Mouse (Mus musculus) G1E (cell line): ENCODE data around the gene Stard3. TPM values are rescaled to one million over a fixed set of nuclear protein-coding genes. Genes with fewer than 3 reads are reported as not detected.
A peak's percentile ranks its signal among the peaks of the same experiment; 100 is the strongest.

Experiments used
- ATAC-seq: 2 replicates; pipeline ENCODE4 v1.8.0; 2016; ENCODE audit warnings: mild to moderate bottlenecking; ENCODE audit not compliant: insufficient number of reproducible peaks, poor library complexity, low FRiP score, severe bottlenecking; ENCODE audit errors: extremely low read depth
- DNase-seq: peaks from one replicate; pipeline ENCODE4 v3.0.0; 2012; ENCODE audit warnings: low spot score
- H3K27me3 ChIP-seq: 2 replicates; pipeline ENCODE4 v1.6.1; 2012; ENCODE audit warnings: mild to moderate bottlenecking, low read length, inconsistent platforms; ENCODE audit not compliant: insufficient read depth
- H3K36me3 ChIP-seq: replicated peaks from 2 replicates; pipeline ENCODE3; 2012; ENCODE audit warnings: mild to moderate bottlenecking, inconsistent platforms
- H3K4me1 ChIP-seq: 2 replicates; pipeline ENCODE4 v1.6.1; 2012; ENCODE audit warnings: low read depth, low read length, inconsistent platforms, mixed read lengths; ENCODE audit not compliant: insufficient read depth
- H3K4me3 ChIP-seq: 2 replicates; pipeline ENCODE4 v1.5.1; 2012; ENCODE audit warnings: low read depth, mild to moderate bottlenecking, inconsistent platforms, low read length, moderate library complexity, mixed read lengths
- H3K9me3 ChIP-seq: replicated peaks from 2 replicates; pipeline ENCODE4 v1.6.1; 2012; ENCODE audit warnings: inconsistent platforms
- CTCF ChIP-seq: IDR thresholded peaks from 2 replicates; pipeline ENCODE4 v1.5.1; 2012; ENCODE audit warnings: low read depth, low read length, inconsistent platforms, mixed read lengths
- GATA1 ChIP-seq: IDR thresholded peaks from 2 replicates; pipeline ENCODE4 v1.6.1; 2012; ENCODE audit warnings: borderline replicate concordance, low read length, inconsistent platforms, mixed read lengths
- GATA2 ChIP-seq: IDR thresholded peaks from 2 replicates; pipeline ENCODE4 v1.6.1; 2012; ENCODE audit warnings: low read depth, low read length, inconsistent platforms, borderline replicate concordance
- POLR2AphosphoS5 ChIP-seq: IDR thresholded peaks from 2 replicates; pipeline ENCODE4 v1.6.1; 2012; ENCODE audit warnings: low read depth, low read length, inconsistent platforms; ENCODE audit not compliant: insufficient replicate concordance
- TAL1 ChIP-seq: conservative IDR thresholded peaks from 2 replicates; pipeline ENCODE4 v1.6.1; 2012; ENCODE audit warnings: low read depth, low read length, inconsistent platforms, mixed read lengths
- polyA plus RNA-seq: library from polyadenylated mRNA; stranded (reverse); fragments of >175 nt; gene quantifications from 2 replicates; pipeline ENCODE4 v1.2.3, GENCODE M21; 2012
- total RNA-seq, 2 experiments: library from RNA; stranded (forward) in 1 of 2; stranded (reverse) in 1 of 2; fragments of 200-1000 nt in 1 of 2; fragments of >200 nt in 1 of 2; fragmentation: Nextera tagmentation in 1 of 2; gene quantifications; 2 replicates each; pipeline ENCODE4 v1.2.3; 2014 to 2017

The Stard3 gene
- total and polyA plus RNA-seq, 3 experiments, result 10.9 to 22.9 (median 18.5) TPM

DNA sequence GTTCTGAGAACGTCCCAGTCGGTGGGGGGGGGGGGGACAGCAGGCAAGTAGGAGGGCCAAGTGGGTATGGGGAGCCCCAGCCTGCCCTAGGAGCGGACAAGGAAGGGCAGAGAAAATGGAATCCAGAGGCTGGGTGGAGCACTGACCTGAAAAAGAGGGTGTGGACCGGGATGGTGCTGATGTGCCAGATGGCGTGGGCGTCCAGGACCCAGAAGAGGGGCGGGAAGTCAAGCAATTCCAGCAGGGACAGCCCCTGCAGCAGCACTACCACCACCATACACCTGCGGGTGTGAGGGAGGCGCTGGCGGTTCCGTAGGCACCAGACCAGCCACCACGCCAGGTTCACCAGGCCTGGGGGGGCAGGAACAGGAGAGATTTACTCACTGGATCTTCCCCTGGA, 32.0 kb downstream of the Stard3 start:
- H3K4me1 ChIP-seq, result peaks cover 56% of the 10 kb centered on the region

DNA sequence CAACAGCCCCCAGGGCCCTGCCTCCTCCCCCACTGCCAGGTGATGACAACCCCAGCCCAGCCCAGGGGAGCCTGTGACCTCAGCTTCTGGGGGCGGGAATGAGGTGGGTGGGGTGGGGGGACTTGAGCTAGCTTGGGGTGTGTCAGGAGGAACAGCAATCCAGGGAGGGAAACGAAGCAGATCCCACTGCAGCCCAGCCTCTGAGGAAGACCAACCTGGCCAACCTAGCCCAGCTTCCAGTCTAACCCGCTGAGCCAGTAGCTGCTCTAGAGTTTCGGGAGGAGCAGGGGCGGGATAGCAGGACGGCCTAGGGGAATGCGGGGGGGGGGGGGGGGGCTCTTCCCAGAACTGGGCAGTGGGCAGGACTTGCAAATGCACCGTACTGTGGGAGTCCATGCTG, 33.9 kb downstream of the Stard3 start:
- no peak for DNase-seq
- Histone ChIP-seq H3K9me3 (no peaks in the 10 kb centered on the region), H3K4me1 (peaks cover 54% of the 10 kb centered on the region), H3K27me3 (peaks cover 22% of the 10 kb centered on the region), H3K36me3 (peaks cover 16% of the 10 kb centered on the region), H3K4me3 (no peak overlapping the region; the same call in 1 of the 2 replicates)
- no peak for ATAC-seq
- TF ChIP-seq GATA1, result no peak
- no peak for TF ChIP-seq POLR2AphosphoS5
- no peak for TF ChIP-seq CTCF
- TF ChIP-seq GATA2, result no peak
- TF ChIP-seq TAL1, result no peak

More for the DNA sequence above, 32.0 kb downstream of the Stard3 start:
- DNase-seq (no peak), ATAC-seq (no peak)
- Histone ChIP-seq H3K9me3 (no peaks in the 10 kb centered on the region), H3K4me3 (no peak overlapping the region), H3K36me3 (peaks cover 2% of the 10 kb centered on the region), H3K27me3 (peaks cover 39% of the 10 kb centered on the region)
- TF ChIP-seq POLR2AphosphoS5 (no peak), GATA1 (no peak), TAL1 (no peak), GATA2 (no peak)

DNA sequence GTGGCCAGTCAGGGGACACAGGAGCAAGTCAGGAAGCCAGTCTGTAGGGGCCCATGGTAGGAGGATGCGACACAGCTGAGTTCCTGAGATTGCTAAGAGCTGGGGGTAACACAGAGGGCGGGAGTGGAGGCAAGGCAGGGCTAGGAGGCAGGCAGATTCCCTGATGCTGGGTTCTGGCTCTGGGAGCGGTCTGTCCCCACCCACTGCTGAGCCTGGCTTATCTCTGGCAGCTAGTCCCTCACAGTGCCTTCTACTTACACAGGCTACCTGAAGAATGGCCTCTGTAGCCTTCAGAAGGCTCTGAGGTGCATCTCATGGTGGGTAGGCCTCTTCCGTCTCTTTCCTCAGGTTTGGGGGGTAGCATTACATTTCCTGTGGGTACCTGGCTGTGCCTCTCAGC, 34.5 kb downstream of the Stard3 start:
- Histone ChIP-seq H3K9me3 (no peaks in the 10 kb centered on the region), H3K27me3 (peaks cover 16% of the 10 kb centered on the region), H3K4me1 (peaks cover 54% of the 10 kb centered on the region), H3K36me3 (peaks cover 22% of the 10 kb centered on the region), H3K4me3 (peak overlapping the region; percentile 49; the same call in 1 of the 2 replicates)
- ATAC-seq, result no peak
- no peak for TF ChIP-seq POLR2AphosphoS5
- TF ChIP-seq GATA1, result no peak
- no peak for TF ChIP-seq GATA2
- TF ChIP-seq CTCF, result no peak
- TF ChIP-seq TAL1, result no peak
- no peak for DNase-seq

DNA sequence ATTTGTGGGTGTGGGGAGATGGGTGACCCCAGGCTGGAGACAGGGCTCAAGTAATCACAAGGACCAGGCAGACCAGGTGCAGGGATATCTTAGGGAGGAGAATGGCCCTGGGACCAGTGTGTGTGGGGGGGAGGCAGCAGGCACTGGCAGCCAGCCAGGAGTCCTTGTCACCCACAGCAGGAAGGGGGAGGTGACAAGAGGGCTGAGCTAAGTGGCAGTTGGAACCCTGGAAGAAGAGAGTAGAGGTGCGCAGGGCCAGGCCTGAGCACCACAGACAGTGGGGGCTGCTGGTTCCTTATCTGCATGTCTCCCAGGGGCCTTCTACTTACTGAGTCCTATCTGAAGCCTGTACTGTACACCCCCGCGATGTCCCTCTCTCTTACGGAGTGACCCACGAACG, 35.1 kb downstream of the Stard3 start:
- peak; percentile 79 for DNase-seq
- peak overlapping the region; percentile 47; the same call in 1 of the 2 replicates for H3K4me3 ChIP-seq

DNA sequence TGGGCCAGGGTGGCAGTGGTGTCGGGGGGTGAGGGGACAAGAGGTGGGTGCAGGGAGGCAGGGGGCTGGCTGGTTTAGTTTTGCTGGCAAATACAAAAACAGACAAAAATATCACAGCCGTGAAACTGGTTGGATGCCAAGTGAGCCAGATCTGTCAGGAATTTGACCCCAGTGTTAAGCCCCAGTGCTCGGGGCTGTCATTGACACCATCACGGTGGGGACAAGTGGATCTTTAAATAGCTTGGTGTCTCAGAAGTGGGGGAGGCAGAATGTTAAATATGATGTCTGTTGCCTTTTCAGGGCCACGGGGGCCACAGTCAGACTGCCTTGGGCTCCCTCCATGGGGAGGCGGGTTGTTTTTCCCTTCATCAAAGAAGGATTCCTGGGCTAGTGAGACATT, 36.1 kb downstream of the Stard3 start:
- no peak overlapping the region for H3K4me3 ChIP-seq
- peaks cover 34% of the 10 kb centered on the region for H3K36me3 ChIP-seq
- H3K4me1 ChIP-seq, result peaks cover 53% of the 10 kb centered on the region
- ATAC-seq, result no peak
- H3K27me3 ChIP-seq, result peaks cover 9% of the 10 kb centered on the region; the same call in 1 of the 2 replicates
- no peak for TF ChIP-seq POLR2AphosphoS5
- no peak for TF ChIP-seq CTCF
- no peak for TF ChIP-seq GATA2
- no peak for TF ChIP-seq TAL1
- TF ChIP-seq GATA1, result no peak
- no peak for DNase-seq
- H3K9me3 ChIP-seq, result no peaks in the 10 kb centered on the region

More for the DNA sequence above, 35.1 kb downstream of the Stard3 start:
- TF ChIP-seq TAL1 (no peak), GATA2 (no peak), POLR2AphosphoS5 (no peak), CTCF (no peak)
- peak; percentile 61 for ATAC-seq
- peaks cover 28% of the 10 kb centered on the region for H3K36me3 ChIP-seq
- no peaks in the 10 kb centered on the region for H3K9me3 ChIP-seq
- H3K27me3 ChIP-seq, result peaks cover 10% of the 10 kb centered on the region; the same call in 1 of the 2 replicates
- H3K4me1 ChIP-seq, result peaks cover 53% of the 10 kb centered on the region

DNA sequence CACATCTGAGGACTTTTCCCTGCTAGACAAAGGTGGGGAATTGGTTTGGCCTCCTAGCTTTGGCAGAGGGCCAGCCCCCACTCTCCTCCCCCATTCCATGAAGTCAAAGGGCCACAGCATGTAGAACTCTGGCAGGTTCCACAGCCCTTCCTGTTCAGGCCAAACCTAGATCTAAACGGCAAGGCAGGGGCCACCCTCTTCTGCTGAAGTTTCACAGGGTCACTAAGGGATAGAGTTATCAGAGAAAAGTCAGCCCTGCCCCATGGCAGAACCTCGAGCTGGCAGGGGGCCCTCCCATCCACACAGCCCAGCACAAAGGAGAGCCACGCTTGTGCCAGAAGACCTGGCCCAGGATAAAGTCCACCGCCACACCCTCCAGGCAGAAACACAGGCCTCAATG, 36.9 kb downstream of the Stard3 start:
- Histone ChIP-seq H3K27me3 (peaks cover 9% of the 10 kb centered on the region; the same call in 1 of the 2 replicates), H3K9me3 (no peaks in the 10 kb centered on the region), H3K4me1 (peaks cover 60% of the 10 kb centered on the region), H3K36me3 (peaks cover 34% of the 10 kb centered on the region), H3K4me3 (no peak overlapping the region)
- DNase-seq (no peak), ATAC-seq (no peak)
- TF ChIP-seq GATA1 (no peak), TAL1 (no peak), CTCF (no peak), GATA2 (no peak), POLR2AphosphoS5 (no peak)

DNA sequence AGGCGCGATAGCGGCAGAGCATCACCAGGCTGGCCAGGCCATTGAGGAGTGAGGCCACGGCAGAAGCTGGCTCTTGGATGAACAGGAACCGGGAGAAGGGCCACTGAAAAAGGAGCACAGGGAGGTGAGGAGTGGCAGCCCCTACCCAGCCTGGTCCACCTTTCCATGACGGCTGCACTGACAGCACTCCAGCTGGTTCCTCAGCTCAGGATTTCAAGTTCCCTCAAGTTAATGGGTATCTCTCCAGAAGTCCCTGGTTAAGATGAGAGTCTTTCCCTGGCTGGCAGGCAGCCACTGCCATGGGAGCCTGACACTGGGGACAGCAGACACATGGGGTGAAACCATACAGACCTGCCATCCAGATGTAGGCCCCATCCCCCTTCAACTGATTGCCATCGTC, 39.8 kb downstream of the Stard3 start:
- no peaks in the 10 kb centered on the region for H3K27me3 ChIP-seq
- no peaks in the 10 kb centered on the region for H3K9me3 ChIP-seq
- no peak for DNase-seq
- H3K4me3 ChIP-seq, result no peak overlapping the region
- peaks cover 34% of the 10 kb centered on the region for H3K36me3 ChIP-seq
- peaks cover 47% of the 10 kb centered on the region for H3K4me1 ChIP-seq
- TF ChIP-seq POLR2AphosphoS5, result no peak
- no peak for TF ChIP-seq GATA2
- TF ChIP-seq GATA1, result no peak
- TF ChIP-seq CTCF, result no peak
- no peak for TF ChIP-seq TAL1
- no peak for ATAC-seq
